Mouse (Mus musculus): ENCODE measurements at regions not wholly inside any gene's neighbourhood (a gene's known extent, or its start where the extent isn't known, plus 50 kb on each side); places are given as distances from the start of the nearest gene placed in this dataset.

GRCm38 (mm10) chr5:111538560-111539450 lies 121.6 kb downstream of the Mn1 start:
- Histone ChIP-seq H3K4me1 (ENCODE audit: control insufficient read depth) (peaks cover 2% of the 10 kb centered on the region), H3K27me3 (ENCODE audit: control insufficient read depth) (no peaks in the 10 kb centered on the region), H3K9me3 (ENCODE audit: control insufficient read depth, low read length) (peaks cover 3% of the 10 kb centered on the region), H3K36me3 (ENCODE audit: control insufficient read depth) (no peaks in the 10 kb centered on the region), H3K4me3 (replicated peaks) (no peak overlapping the region)
- TF ChIP-seq GATA1 (IDR thresholded peaks at IDR 0.05; ENCODE audit: low read length) (no peak), TAL1 (IDR thresholded peaks at IDR 0.05; ENCODE audit: low read length) (no peak)

- peaks cover 9% of the 10 kb centered on the region for H3K4me1 ChIP-seq (ENCODE audit: control insufficient read depth)
- no peaks in the 10 kb centered on the region for H3K36me3 ChIP-seq (ENCODE audit: control insufficient read depth)
- TF ChIP-seq TAL1 (IDR thresholded peaks at IDR 0.05; ENCODE audit: low read length), result no peak
- no peak for TF ChIP-seq GATA1 (IDR thresholded peaks at IDR 0.05; ENCODE audit: low read length)
- H3K9me3 ChIP-seq (ENCODE audit: control insufficient read depth, low read length), result peaks cover 3% of the 10 kb centered on the region
- no peaks in the 10 kb centered on the region for H3K27me3 ChIP-seq (ENCODE audit: control insufficient read depth)
- H3K4me3 ChIP-seq (replicated peaks), result no peak overlapping the region
These were observed 123.3 kb downstream of the Mn1 start for GRCm38 (mm10) chr5:111540486-111540885.

GRCm38 (mm10) chr5:111542077-111542476 lies 124.9 kb downstream of the Mn1 start:
- peaks cover 9% of the 10 kb centered on the region for H3K4me1 ChIP-seq (ENCODE audit: control insufficient read depth)
- no peak overlapping the region for H3K4me3 ChIP-seq (replicated peaks)
- no peaks in the 10 kb centered on the region for H3K27me3 ChIP-seq (ENCODE audit: control insufficient read depth)
- peaks cover 3% of the 10 kb centered on the region for H3K9me3 ChIP-seq (ENCODE audit: control insufficient read depth, low read length)
- no peaks in the 10 kb centered on the region for H3K36me3 ChIP-seq (ENCODE audit: control insufficient read depth)
- no peak for TF ChIP-seq GATA1 (IDR thresholded peaks at IDR 0.05; ENCODE audit: low read length)
- TF ChIP-seq TAL1 (IDR thresholded peaks at IDR 0.05; ENCODE audit: low read length), result no peak

GRCm38 (mm10) chr5:111543721-111544495 lies 126.7 kb downstream of the Mn1 start:
- no peak overlapping the region for H3K4me3 ChIP-seq (replicated peaks)
- no peaks in the 10 kb centered on the region for H3K27me3 ChIP-seq (ENCODE audit: control insufficient read depth)
- peaks cover 3% of the 10 kb centered on the region for H3K9me3 ChIP-seq (ENCODE audit: control insufficient read depth, low read length)
- no peak for TF ChIP-seq TAL1 (IDR thresholded peaks at IDR 0.05; ENCODE audit: low read length)
- no peak for TF ChIP-seq GATA1 (IDR thresholded peaks at IDR 0.05; ENCODE audit: low read length)
- no peaks in the 10 kb centered on the region for H3K36me3 ChIP-seq (ENCODE audit: control insufficient read depth)
- H3K4me1 ChIP-seq (ENCODE audit: control insufficient read depth), result peaks cover 9% of the 10 kb centered on the region

- no peaks in the 10 kb centered on the region; the same call in 1 of the 2 replicates for H3K27me3 ChIP-seq (ENCODE audit: control insufficient read depth)
- no peaks in the 10 kb centered on the region for H3K9me3 ChIP-seq (ENCODE audit: control insufficient read depth, low read length)
- no peak overlapping the region for H3K4me3 ChIP-seq (replicated peaks)
- H3K4me1 ChIP-seq (ENCODE audit: control insufficient read depth), result no peaks in the 10 kb centered on the region
- TF ChIP-seq TAL1 (IDR thresholded peaks at IDR 0.05; ENCODE audit: low read length) (no peak), GATA1 (IDR thresholded peaks at IDR 0.05; ENCODE audit: low read length) (no peak)
- no peaks in the 10 kb centered on the region for H3K36me3 ChIP-seq (ENCODE audit: control insufficient read depth)
These were observed 136.6 kb downstream of the Mn1 start for GRCm38 (mm10) chr5:111553471-111554382.

GRCm38 (mm10) chr5:111554551-111555311 lies 137.6 kb downstream of the Mn1 start:
- no peaks in the 10 kb centered on the region; the same call in 1 of the 2 replicates for H3K27me3 ChIP-seq (ENCODE audit: control insufficient read depth)
- H3K9me3 ChIP-seq (ENCODE audit: control insufficient read depth, low read length), result no peaks in the 10 kb centered on the region
- no peaks in the 10 kb centered on the region for H3K4me1 ChIP-seq (ENCODE audit: control insufficient read depth)
- no peak for TF ChIP-seq GATA1 (IDR thresholded peaks at IDR 0.05; ENCODE audit: low read length)
- no peak overlapping the region for H3K4me3 ChIP-seq (replicated peaks)
- no peaks in the 10 kb centered on the region for H3K36me3 ChIP-seq (ENCODE audit: control insufficient read depth)

GRCm38 (mm10) chr5:111555312-111555957 lies 138.3 kb downstream of the Mn1 start:
- Histone ChIP-seq H3K9me3 (ENCODE audit: control insufficient read depth, low read length) (no peaks in the 10 kb centered on the region), H3K36me3 (ENCODE audit: control insufficient read depth) (no peaks in the 10 kb centered on the region), H3K4me3 (replicated peaks) (no peak overlapping the region), H3K27me3 (ENCODE audit: control insufficient read depth) (no peaks in the 10 kb centered on the region; the same call in 1 of the 2 replicates), H3K4me1 (ENCODE audit: control insufficient read depth) (no peaks in the 10 kb centered on the region)
- TF ChIP-seq TAL1 (IDR thresholded peaks at IDR 0.05; ENCODE audit: low read length) (no peak), GATA1 (IDR thresholded peaks at IDR 0.05; ENCODE audit: low read length) (no peak)

GRCm38 (mm10) chr5:111555981-111556380 lies 138.8 kb downstream of the Mn1 start:
- H3K9me3 ChIP-seq (ENCODE audit: control insufficient read depth, low read length), result no peaks in the 10 kb centered on the region
- no peaks in the 10 kb centered on the region for H3K4me1 ChIP-seq (ENCODE audit: control insufficient read depth)
- TF ChIP-seq TAL1 (IDR thresholded peaks at IDR 0.05; ENCODE audit: low read length) (no peak), GATA1 (IDR thresholded peaks at IDR 0.05; ENCODE audit: low read length) (no peak)
- no peaks in the 10 kb centered on the region for H3K36me3 ChIP-seq (ENCODE audit: control insufficient read depth)
- no peaks in the 10 kb centered on the region; the same call in 1 of the 2 replicates for H3K27me3 ChIP-seq (ENCODE audit: control insufficient read depth)
- H3K4me3 ChIP-seq (replicated peaks), result no peak overlapping the region
